Mouse (Mus musculus) cerebellum, adult 11 months (tissue): Measurements from ENCODE around the gene Klc3.

ENCODE experiments used
- DNase-seq: peaks from one replicate; pipeline ENCODE4 v3.0.0; 2022

Klc3 gene

DNA sequence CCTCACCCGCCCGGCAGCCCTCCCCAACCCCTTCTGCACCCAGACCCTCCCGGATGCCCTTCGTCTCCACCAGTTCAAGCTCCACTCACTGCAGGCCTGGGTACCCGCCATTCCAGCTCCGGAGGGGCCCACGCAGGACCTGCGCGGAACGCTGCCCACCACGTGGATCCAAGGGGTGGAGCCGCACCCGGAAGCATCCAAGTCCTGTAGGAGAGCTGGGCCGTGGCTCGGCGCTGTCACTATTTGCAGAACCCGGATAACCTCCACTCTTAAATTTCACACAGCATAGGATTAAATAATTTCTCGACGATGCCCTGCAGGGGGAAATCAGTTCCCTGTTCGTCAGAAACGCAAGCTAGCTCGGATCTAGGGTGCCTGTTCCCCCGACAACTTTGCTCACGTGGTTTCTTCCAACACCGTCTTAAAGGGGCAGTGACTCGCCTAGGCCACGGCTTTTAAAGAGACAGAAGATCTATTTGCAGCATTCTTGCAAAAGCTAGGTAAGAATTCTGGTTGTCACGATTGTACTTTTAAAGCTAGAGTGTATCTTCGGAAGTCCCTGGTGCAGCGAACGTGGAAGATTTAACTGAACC, 44.5 kb downstream of the Klc3 start, which contains the start of the genes Cd3eap and Ppp1r13l:
Gene Cd3eap (minus strand): TSS at position 185 of the 593 bp plus-strand sequence.
Gene Ppp1r13l (plus strand): TSS at position 451 of the 593 bp plus-strand sequence.
- peak; percentile 87 for DNase-seq

DNA sequence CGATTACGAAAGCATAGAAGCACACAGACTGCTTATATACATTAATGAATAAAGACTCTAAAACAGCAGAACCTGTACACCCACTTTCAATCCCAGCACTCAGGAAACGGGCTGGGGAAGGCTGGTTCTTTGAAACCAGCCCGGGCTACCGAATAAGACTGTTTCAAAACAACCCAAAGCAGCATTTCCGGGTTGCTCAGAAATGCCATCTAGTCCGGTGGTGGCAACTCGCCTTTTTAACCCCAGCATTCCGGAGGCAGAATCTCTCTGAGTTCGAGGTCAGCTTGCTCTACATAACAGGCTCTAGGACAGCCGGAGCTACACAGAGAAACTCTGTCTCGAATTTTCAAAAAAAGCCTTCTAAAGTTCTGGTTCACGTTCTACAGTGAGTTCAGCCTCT, 45.3 kb downstream of the Klc3 start:
- DNase-seq: no peak

DNA sequence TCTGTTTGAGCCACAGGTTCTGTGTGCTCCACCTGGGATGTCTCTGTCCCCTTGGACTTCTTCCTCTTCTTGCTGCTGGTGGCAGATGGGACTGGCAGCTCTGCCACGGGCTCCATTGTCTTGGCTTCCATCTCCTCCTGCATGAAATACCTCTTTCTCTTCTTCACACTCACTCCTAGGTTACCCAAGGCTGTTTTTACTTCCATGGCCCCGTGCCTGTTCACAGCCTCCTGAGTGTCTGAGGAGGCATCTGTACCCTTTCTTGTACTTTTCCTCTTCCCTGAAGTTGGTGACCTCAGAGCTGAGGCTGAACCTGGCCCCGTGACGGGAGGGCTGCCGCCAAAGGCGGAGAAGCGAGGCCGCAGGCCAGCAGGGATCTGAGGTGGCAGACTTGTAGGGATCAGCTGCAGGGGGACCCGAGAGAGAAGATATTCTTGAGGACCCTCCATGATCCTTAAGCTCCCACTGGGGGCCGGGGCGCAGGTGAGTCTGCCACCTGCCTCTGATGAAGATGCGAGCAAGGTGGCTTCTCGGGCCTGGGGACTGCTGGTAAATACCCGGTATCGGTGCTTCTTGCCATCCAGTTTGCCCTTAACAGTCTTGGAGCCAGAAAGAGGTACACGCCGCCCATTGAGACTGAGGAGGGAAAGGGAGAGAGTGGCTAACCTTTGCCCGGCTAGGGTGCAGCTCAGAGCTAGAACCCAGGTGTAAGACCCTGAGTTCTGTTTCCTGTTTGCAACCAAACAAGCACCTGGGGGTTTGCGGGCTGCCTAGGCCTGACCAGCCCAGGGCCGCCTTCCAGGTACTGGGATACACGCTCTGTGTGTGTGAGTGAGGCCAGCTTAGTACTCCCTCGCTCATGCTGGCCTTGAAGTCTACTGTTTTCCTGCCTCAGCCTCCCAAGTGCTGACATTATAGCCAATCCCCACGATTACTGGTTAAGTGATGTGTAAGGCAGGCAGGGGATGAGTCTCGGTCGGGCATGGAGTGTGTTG, 46.2 kb downstream of the Klc3 start:
- no peak for DNase-seq

DNA sequence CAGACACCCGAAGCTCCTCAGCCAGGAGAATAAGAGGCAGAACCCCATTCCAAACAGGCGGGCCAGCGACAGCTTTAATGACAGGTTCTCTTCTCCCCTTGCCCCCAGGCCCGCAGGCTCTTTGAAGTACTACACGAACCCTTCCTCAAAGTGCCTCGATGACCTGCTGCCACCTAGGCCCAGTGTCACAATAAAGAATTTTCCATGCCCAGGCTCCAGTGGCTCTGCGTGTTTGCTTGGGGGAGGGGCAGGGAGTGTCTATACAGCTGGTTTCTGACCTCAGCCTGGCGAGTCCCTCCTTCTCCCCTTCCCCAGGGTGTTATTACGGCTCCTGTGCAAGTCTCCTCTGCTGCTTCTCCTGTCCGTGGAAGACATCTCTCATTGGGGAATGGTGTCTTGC, 47.6 kb downstream of the Klc3 start:
- no peak for DNase-seq

DNA sequence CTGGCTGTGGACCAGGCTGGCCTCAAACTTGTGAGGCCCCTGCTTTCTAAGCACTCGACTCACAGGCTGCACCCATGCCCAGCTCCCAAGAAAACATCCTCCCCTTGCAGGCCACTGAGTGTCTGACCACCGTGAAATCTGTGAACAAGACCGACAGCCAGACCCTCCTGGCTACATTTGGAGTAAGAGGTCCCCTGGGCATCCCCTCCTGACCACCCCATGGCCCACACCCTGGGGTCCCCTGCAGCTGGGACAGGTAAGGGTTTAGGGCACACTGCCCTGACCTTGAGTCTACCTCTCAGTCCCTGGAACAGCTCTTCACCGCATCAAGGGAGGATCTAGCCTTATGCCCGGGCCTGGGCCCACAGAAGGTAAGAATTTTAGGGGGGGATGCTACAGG, 48.9 kb downstream of the Klc3 start:
- no peak for DNase-seq

DNA sequence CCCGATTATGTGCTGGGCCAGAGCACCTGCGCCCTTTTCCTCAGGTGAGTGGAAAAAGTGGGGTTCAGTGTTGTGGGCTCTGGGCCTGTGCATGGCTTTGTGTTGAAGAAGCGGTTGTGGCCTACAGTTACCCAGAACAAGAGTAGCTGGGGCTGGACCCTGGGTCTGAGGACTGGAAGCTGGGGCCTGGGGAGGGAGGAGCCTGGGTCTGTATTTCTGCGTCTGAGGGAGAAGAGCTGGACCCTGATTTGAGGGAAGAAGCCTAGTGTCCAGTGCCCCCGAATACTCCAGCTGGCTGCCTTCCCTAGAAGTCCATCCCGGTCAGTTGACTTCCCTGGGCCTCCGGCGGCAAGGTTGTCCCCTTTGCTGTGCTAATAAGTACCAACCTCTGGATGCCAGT, 53.7 kb downstream of the Klc3 start:
- DNase-seq: no peak

DNA sequence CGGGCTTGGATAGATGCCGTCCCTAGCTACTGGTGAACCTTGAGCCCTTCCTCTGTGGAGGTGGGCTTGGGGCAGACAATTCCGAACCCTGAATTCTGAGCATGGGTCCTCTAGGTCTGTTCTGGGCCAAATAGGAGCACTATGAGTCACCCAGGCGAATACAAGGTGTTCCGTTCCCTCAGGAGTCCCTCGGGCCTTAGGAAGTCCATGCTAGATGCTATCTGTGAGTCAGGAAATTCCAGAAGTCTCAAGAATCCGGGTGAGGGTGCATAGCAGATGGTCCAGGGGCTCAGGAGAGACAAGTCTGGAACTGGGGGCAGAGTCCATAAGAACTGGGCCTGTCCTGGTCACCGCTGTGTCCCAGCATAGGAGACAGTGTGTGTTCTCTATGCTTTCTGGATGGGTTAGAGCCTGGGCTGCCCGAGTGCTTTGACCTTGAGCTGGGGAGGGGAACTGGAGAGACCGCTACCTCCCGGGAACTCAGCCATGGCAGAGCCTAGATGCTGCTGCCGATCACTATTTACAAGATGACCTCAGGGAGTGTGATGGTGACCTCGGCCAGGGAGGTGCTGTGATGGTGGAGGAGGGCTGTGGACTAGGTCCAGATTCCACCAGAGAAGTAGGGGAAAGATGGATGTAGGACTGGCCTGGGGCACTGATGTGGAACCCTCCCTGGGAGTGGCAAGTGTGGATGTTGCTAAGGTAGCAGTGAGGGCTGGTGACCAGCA, 54.6 kb downstream of the Klc3 start:
- no peak for DNase-seq

DNA sequence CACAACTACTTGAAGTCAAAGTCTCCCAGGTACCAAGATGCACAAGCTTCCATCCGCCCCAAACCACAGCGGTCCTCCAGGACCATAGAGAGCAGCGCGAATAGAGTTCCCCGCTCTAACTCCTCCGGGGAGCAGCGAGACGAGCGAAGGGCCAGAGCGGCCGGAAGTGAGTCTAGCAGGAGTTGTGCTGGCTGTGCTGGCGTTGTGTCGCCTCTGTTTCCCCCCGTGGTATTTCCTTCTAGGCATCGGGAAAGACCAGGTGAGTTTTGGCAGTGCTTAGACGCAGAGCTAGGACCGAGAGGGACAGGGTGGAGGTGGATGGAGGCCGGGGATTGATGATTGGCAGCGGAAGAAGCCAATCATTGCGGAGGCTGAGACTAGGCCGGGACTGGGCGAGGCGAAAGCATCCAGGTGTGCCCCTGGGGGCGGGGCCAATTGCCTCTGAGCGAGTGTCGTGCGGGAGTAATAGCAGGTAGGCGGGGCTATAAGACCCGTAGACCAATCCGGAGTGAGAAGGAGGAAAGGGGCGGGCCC, 58.9 kb downstream of the Klc3 start:
- DNase-seq: peak; percentile 97
